Mouse (Mus musculus) urinary bladder, postnatal 14 days (tissue): ENCODE data around the gene Sirt2.

Source experiments
- DNase-seq: peaks from one replicate; pipeline ENCODE4 v3.0.0; 2021; ENCODE audit warnings: low spot score

Sirt2 gene

GRCm38 (mm10) chr7:28766173-28766879 lies at the start of gene Sirt2:
Sirt2 (plus strand) TSS chr7:28766735.
- peak; percentile 97 for DNase-seq

- DNase-seq, result no peak
Measured at GRCm38 (mm10) chr7:28717726-28718125, 48.8 kb upstream of the Sirt2 start.

GRCm38 (mm10) chr7:28719159-28719558 lies 47.4 kb upstream of the Sirt2 start:
- no peak for DNase-seq

- no peak for DNase-seq
Measured at GRCm38 (mm10) chr7:28719650-28720049, 46.9 kb upstream of the Sirt2 start.

GRCm38 (mm10) chr7:28720753-28721537 lies 45.6 kb upstream of the Sirt2 start:
- DNase-seq, result no peak

- no peak for DNase-seq
Measured at GRCm38 (mm10) chr7:28722079-28722478, 44.5 kb upstream of the Sirt2 start.

- no peak for DNase-seq
Measured at GRCm38 (mm10) chr7:28724613-28725012, 41.9 kb upstream of the Sirt2 start.

GRCm38 (mm10) chr7:28726600-28726999 lies 39.9 kb upstream of the Sirt2 start:
- DNase-seq, result peak; percentile 82

- no peak for DNase-seq
Measured at GRCm38 (mm10) chr7:28727649-28728340, 38.7 kb upstream of the Sirt2 start.

- peak; percentile 82 for DNase-seq
Measured at GRCm38 (mm10) chr7:28732341-28733142, 34.0 kb upstream of the Sirt2 start.

- no peak for DNase-seq
Measured at GRCm38 (mm10) chr7:28733211-28733610, 33.3 kb upstream of the Sirt2 start.

GRCm38 (mm10) chr7:28735701-28736100 lies 30.8 kb upstream of the Sirt2 start:
- no peak for DNase-seq

- no peak for DNase-seq
Measured at GRCm38 (mm10) chr7:28739829-28740228, 26.7 kb upstream of the Sirt2 start.

- DNase-seq, result no peak
Measured at GRCm38 (mm10) chr7:28740949-28741348, 25.6 kb upstream of the Sirt2 start.

- DNase-seq, result no peak
Measured at GRCm38 (mm10) chr7:28741368-28741708, 25.2 kb upstream of the Sirt2 start.

- DNase-seq, result peak; percentile 93
Measured at GRCm38 (mm10) chr7:28741709-28742438, 24.7 kb upstream of the Sirt2 start, which contains the start of the genes Mrps12 and Sars2. Mrps12 (minus strand) TSS chr7:28741820. Sars2 (plus strand) TSS chr7:28741992.

GRCm38 (mm10) chr7:28749935-28750334 lies 16.6 kb upstream of the Sirt2 start:
- no peak for DNase-seq

- DNase-seq, result no peak
Measured at GRCm38 (mm10) chr7:28756079-28756478, 10.5 kb upstream of the Sirt2 start, which contains the start of gene Ccer2. Ccer2 (plus strand) TSS chr7:28756174.

- DNase-seq, result no peak
Measured at GRCm38 (mm10) chr7:28758623-28759022, 7.9 kb upstream of the Sirt2 start.

GRCm38 (mm10) chr7:28761907-28762306 lies 4.6 kb upstream of the Sirt2 start:
- no peak for DNase-seq

- DNase-seq, result no peak
Measured at GRCm38 (mm10) chr7:28765211-28765610, 1.3 kb upstream of the Sirt2 start.
